Mouse (Mus musculus): ENCODE data around the gene Copg1. TPM values are rescaled to one million over a fixed set of nuclear protein-coding genes. Genes with fewer than 3 reads are reported as not detected.
A peak's percentile ranks its signal among the peaks of the same experiment; 100 is the strongest.

The Copg1 gene
- total RNA-seq, 2 experiments from 2014 or later: 253 to 256 TPM

- no peak for DNase-seq (ENCODE audit: low spot score in 2 of 2)
Measured at GRCm38 (mm10) chr6:87875083-87875482, 12.5 kb upstream of the Copg1 start.

- DNase-seq (ENCODE audit: low spot score in 2 of 2): no peak
Measured at GRCm38 (mm10) chr6:87875562-87875961, 12.1 kb upstream of the Copg1 start.

- no peak for DNase-seq (ENCODE audit: low spot score in 2 of 2)
Measured at GRCm38 (mm10) chr6:87876068-87876643, 11.5 kb upstream of the Copg1 start.

GRCm38 (mm10) chr6:87879010-87879409, 8.6 kb upstream of the Copg1 start:
- DNase-seq (ENCODE audit: low spot score in 2 of 2): no peak

- no peak for DNase-seq (ENCODE audit: low spot score in 2 of 2)
Measured at GRCm38 (mm10) chr6:87879628-87880027, 8.0 kb upstream of the Copg1 start.

- DNase-seq (ENCODE audit: low spot score in 2 of 2): no peak
Measured at GRCm38 (mm10) chr6:87882221-87882620, 5.4 kb upstream of the Copg1 start.

GRCm38 (mm10) chr6:87882816-87883215, 4.8 kb upstream of the Copg1 start:
- peak; percentile 63 to 66 for DNase-seq (ENCODE audit: low spot score in 2 of 2)

GRCm38 (mm10) chr6:87886721-87887120, 893 bp upstream of the Copg1 start:
- DNase-seq (ENCODE audit: low spot score in 2 of 2): no peak

- DNase-seq (ENCODE audit: low spot score in 2 of 2): no peak
Measured at GRCm38 (mm10) chr6:87893931-87894330, 6.3 kb downstream of the Copg1 start.

GRCm38 (mm10) chr6:87898028-87898427, 10.4 kb downstream of the Copg1 start:
- DNase-seq (ENCODE audit: low spot score in 2 of 2): peak; percentile 25 to 70

GRCm38 (mm10) chr6:87906632-87907031, 19.0 kb downstream of the Copg1 start:
- no peak for DNase-seq (ENCODE audit: low spot score in 2 of 2)

- no peak for DNase-seq (ENCODE audit: low spot score in 2 of 2)
Measured at GRCm38 (mm10) chr6:87909181-87909580, 21.6 kb downstream of the Copg1 start.

- no peak for DNase-seq (ENCODE audit: low spot score in 2 of 2)
Measured at GRCm38 (mm10) chr6:87911559-87911958, 23.9 kb downstream of the Copg1 start.

- DNase-seq (ENCODE audit: low spot score in 2 of 2): peak; percentile 59
Measured at GRCm38 (mm10) chr6:87913661-87914325, 26.2 kb downstream of the Copg1 start, which contains the start of gene Hmces. Gene Hmces, plus strand, starts transcription at chr6:87913935.

- DNase-seq (ENCODE audit: low spot score in 2 of 2): peak in 1 of 2 experiments; percentile 42
Measured at GRCm38 (mm10) chr6:87914326-87915102, 26.9 kb downstream of the Copg1 start.

GRCm38 (mm10) chr6:87915939-87916338, 28.3 kb downstream of the Copg1 start:
- no peak for DNase-seq (ENCODE audit: low spot score in 2 of 2)

- DNase-seq (ENCODE audit: low spot score in 2 of 2): no peak
Measured at GRCm38 (mm10) chr6:87921201-87921600, 33.6 kb downstream of the Copg1 start.

GRCm38 (mm10) chr6:87923624-87924023, 36.0 kb downstream of the Copg1 start:
- no peak for DNase-seq (ENCODE audit: low spot score in 2 of 2)

- no peak for DNase-seq (ENCODE audit: low spot score in 2 of 2)
Measured at GRCm38 (mm10) chr6:87935037-87935436, 47.4 kb downstream of the Copg1 start.

GRCm38 (mm10) chr6:87937178-87937788, 49.7 kb downstream of the Copg1 start:
- DNase-seq (ENCODE audit: low spot score in 2 of 2): no peak

GRCm38 (mm10) chr6:87938941-87939340, 51.3 kb downstream of the Copg1 start:
- no peak for DNase-seq (ENCODE audit: low spot score in 2 of 2)

- no peak for DNase-seq (ENCODE audit: low spot score in 2 of 2)
Measured at GRCm38 (mm10) chr6:87942179-87942578, 54.6 kb downstream of the Copg1 start.
